Mouse (Mus musculus) thymus, adult 2 months (tissue): ENCODE data around the gene Ankrd60. TPM values are rescaled to one million over a fixed set of nuclear protein-coding genes. Genes with fewer than 3 reads are reported as not detected.

ENCODE experiments used
- DNase-seq: peaks from one replicate; pipeline ENCODE4 v3.0.0; 2021
- H3K27ac ChIP-seq: fragments of 200-500 bp; 2 replicates; pipeline ENCODE4 v1.5.1; 2012; ENCODE audit warnings: low read length, control low read depth; ENCODE audit not compliant: control insufficient read depth, insufficient read depth
- H3K27me3 ChIP-seq: fragments of 200-500 bp; 2 replicates; pipeline ENCODE4 v1.6.1; 2012; ENCODE audit warnings: mild to moderate bottlenecking, low read length, moderate library complexity, mixed read lengths; ENCODE audit not compliant: control insufficient read depth, insufficient read depth
- H3K36me3 ChIP-seq: fragments of 200-500 bp; 2 replicates; pipeline ENCODE4 v1.6.1; 2012; ENCODE audit warnings: mild to moderate bottlenecking, low read length, moderate library complexity; ENCODE audit not compliant: control insufficient read depth, insufficient read depth
- H3K4me1 ChIP-seq: fragments of 200-500 bp; replicated peaks from 2 replicates; pipeline ENCODE4 v1.6.1; 2012; ENCODE audit warnings: low read length; ENCODE audit not compliant: control insufficient read depth, insufficient read depth
- H3K4me3 ChIP-seq: fragments of 200-500 bp; 2 replicates; pipeline ENCODE4 v1.5.1; 2012; ENCODE audit warnings: mild to moderate bottlenecking, low read length, control low read depth, moderate library complexity; ENCODE audit not compliant: control insufficient read depth, insufficient read depth
- CTCF ChIP-seq: fragments of 200-500 bp; IDR thresholded peaks from 2 replicates; pipeline ENCODE4 v1.5.1; 2012; ENCODE audit warnings: mild to moderate bottlenecking, control low read depth, low read length, moderate library complexity, borderline replicate concordance; ENCODE audit not compliant: control insufficient read depth, poor library complexity, insufficient read depth; ENCODE audit errors: extremely low read depth
- POLR2A ChIP-seq: fragments of 200-500 bp; IDR thresholded peaks from 2 replicates; pipeline ENCODE4 v1.6.1; 2012; ENCODE audit warnings: mild to moderate bottlenecking, low read length, control low read depth, moderate library complexity; ENCODE audit not compliant: control insufficient read depth, poor library complexity, insufficient read depth; ENCODE audit errors: extremely low read depth
- WGBS: fragments of 180-500 bp; shearing (Covaris S2); methylation state at CpG from one replicate; pipeline ENCODE4 v1.1.7; 2018; 5-methylcytosine and 5-hydroxymethylcytosine counted together
- polyA plus RNA-seq: library from polyadenylated mRNA; depleted of rRNA; stranded (reverse); fragments of >200 nt; gene quantifications from 2 replicates; pipeline ENCODE4 v1.2.3, GENCODE M21; 2012

The Ankrd60 gene
- polyA plus RNA-seq, 1 experiment: 0.31 TPM

DNA sequence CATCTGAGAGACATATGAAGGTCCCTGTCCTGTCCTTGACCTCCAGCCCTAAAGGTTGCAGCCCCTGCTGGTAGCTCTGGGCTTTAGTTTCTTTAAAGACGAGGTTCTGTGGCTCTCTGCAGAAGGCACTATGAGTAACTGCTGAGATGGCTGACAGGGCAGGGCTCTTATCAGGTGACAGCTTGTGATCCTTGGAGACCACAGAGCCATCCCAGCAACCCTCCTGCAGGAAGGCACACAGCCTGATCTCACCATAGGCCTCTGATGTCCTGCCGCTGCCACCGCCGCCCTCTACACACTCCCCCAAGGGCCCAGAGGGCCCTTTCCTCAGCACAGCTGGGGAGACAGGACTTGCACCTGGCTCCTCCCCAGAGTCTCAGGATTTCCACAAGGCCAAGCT is 36.4 kb downstream of the Ankrd60 start:
- H3K27me3 ChIP-seq: no peaks in the 10 kb centered on the region
- no peaks in the 10 kb centered on the region for H3K4me1 ChIP-seq
- DNase-seq: no peak
- H3K36me3 ChIP-seq: no peaks in the 10 kb centered on the region
- no peak for TF ChIP-seq POLR2A
- no peak for TF ChIP-seq CTCF
- 80% methylated on average over 4 of the region's 4 CpGs for WGBS
- H3K4me3 ChIP-seq: no peak overlapping the region
- no peak overlapping the region for H3K27ac ChIP-seq

DNA sequence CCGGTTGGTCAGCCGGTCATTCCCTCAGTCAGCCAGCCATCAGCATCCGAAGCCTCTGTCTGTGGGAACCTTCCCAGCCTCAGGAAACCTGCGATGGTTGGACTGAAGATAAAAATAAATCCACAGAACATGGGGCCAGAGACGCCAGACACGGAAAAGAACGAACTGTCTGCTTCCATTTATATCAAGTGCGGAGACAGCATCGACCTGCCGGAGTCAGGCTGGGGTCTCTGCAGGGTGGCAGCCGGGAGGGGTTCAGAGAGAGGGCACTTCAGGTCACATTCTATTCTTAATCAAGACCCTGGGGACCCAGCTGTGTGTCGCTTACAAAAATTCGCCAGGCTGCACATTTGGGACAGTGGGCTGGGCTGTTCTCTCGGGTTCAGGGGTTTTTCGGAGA is 38.4 kb downstream of the Ankrd60 start:
- no peak for DNase-seq
- Histone ChIP-seq H3K27me3 (no peaks in the 10 kb centered on the region), H3K36me3 (no peaks in the 10 kb centered on the region), H3K4me1 (peaks cover 7% of the 10 kb centered on the region), H3K27ac (no peak overlapping the region), H3K4me3 (no peak overlapping the region)
- 92% methylated on average over 15 of the region's 15 CpGs for WGBS
- TF ChIP-seq POLR2A (no peak), CTCF (no peak)

DNA sequence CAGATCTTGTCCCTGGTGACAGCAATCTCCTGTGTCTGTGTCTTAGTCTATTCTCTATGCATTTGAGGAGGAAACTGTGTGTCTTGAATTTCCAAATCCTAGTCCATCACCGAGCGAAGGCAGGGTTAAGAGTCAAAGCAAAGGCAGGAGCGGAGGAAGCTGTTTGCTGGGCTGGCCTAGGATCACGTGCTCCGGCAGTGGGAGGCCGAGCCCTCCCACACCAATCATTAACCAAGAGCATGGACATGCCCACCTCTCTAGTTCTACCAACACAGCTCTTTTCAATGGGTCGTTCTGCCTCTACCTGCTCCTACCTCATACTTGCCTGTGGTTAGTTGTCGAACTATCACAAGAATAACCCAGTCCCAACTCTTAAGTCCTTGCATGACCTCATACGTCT is 42.3 kb downstream of the Ankrd60 start:
- TF ChIP-seq POLR2A (no peak), CTCF (no peak)
- WGBS: 95% methylated on average over 9 of the region's 9 CpGs
- no peak overlapping the region for H3K27ac ChIP-seq
- peaks cover 14% of the 10 kb centered on the region for H3K4me1 ChIP-seq
- DNase-seq: no peak
- no peaks in the 10 kb centered on the region for H3K27me3 ChIP-seq
- no peaks in the 10 kb centered on the region for H3K36me3 ChIP-seq
- no peak overlapping the region for H3K4me3 ChIP-seq

DNA sequence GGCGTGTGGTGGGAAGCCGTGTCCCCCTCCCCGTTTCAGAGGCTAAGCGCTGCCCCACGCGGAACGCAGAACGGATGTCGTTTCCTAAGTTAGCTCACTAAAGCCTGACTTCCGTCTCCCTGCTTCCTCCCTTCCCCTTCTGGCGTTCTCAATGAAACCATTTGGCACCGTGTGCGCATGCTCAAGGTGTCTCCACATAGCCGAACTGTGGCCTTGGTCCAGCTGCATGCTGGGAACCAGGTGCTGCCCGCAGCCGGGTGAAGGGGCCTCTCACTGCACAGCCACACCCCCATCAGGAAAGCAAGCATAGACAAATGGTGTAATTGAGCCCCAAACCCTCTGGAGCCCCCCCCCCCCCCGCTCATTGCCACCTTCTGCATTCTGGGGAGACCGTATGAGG is 42.8 kb downstream of the Ankrd60 start:
- no peak overlapping the region for H3K4me3 ChIP-seq
- H3K27me3 ChIP-seq: no peaks in the 10 kb centered on the region
- TF ChIP-seq CTCF: no peak
- TF ChIP-seq POLR2A: no peak
- DNase-seq: no peak
- 91% methylated on average over 18 of the region's 18 CpGs for WGBS
- no peaks in the 10 kb centered on the region for H3K36me3 ChIP-seq
- peaks cover 14% of the 10 kb centered on the region for H3K4me1 ChIP-seq
- H3K27ac ChIP-seq: no peak overlapping the region

DNA sequence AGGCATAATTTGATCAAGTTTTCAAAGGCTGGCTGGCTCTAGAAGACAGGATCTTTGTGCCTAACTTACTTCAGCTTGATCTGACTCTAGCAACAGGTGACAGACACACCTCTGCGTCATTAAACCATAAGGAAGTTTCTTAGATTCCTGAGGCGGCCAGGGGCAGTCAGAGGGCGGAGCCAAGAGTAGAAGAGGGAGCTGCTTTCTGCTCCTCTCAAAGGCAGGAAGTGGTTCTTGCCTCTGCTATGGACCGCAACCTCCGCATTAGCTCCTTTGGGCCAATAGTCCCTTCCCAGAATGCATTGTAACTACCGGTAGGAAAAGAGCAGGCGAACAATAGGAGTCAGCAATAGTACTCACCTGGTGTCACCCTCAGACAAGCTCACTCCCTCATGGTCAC is 43.6 kb downstream of the Ankrd60 start:
- Histone ChIP-seq H3K4me1 (peaks cover 14% of the 10 kb centered on the region), H3K27me3 (no peaks in the 10 kb centered on the region), H3K27ac (no peak overlapping the region), H3K36me3 (no peaks in the 10 kb centered on the region), H3K4me3 (no peak overlapping the region)
- 6% methylated on average over 7 of the region's 7 CpGs for WGBS
- TF ChIP-seq POLR2A (no peak), CTCF (no peak)
- DNase-seq: peak; percentile 51

DNA sequence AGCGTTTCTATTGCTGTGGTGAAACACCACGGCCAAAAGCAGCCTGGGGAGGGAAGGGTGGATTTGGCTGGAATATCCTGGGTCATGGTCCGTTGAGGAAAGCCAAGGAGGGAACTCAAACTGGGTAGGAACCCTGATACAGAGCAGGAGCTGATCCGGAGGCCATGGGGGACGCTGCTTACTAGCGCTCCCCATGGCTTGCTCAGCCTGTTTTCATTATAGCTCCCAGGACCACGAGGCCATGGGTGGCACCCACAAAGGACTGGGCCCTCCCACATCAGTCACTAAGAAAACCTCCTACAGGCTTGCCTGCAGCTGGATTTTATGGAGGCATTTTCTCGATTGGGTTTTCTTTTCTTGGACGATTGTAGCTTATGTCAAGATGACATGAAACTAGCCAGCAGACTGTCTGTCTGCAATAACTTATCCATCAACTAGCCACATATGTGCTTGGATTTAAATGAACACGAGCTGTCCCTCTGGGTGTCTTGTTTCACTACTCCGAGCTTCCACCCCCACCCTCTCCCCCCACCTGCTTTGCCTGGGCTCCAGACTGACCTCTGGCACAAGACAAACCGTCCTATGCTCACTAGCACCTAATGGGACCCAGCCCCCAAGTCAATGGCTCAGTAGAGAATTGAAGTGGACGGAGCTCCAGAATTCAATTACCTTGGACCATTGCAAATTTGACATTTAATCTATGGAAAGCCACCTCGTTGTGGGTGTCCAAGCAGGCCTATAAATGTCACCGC is 45.3 kb downstream of the Ankrd60 start:
- no peak overlapping the region for H3K27ac ChIP-seq
- no peaks in the 10 kb centered on the region for H3K36me3 ChIP-seq
- H3K4me1 ChIP-seq: peaks cover 14% of the 10 kb centered on the region
- no peaks in the 10 kb centered on the region for H3K27me3 ChIP-seq
- WGBS: 87% methylated on average over 15 of the region's 15 CpGs
- no peak for TF ChIP-seq CTCF
- no peak for TF ChIP-seq POLR2A
- H3K4me3 ChIP-seq: no peak overlapping the region
- no peak for DNase-seq
